Mouse (Mus musculus) stomach, embryonic 15.5 days (tissue): Measurements from ENCODE around the gene Inpp1. TPM values are rescaled to one million over a fixed set of nuclear protein-coding genes. Genes with fewer than 3 reads are reported as not detected.
A peak's percentile ranks its signal among the peaks of the same experiment; 100 is the strongest.

ENCODE experiments used
- ATAC-seq: fragments of 200-750 bp; cut with Nextera tagmentation; 2 replicates; pipeline ENCODE4 v1.8.0; 2017; ENCODE audit warnings: low read depth, moderate number of reproducible peaks, moderate TSS enrichment; ENCODE audit not compliant: insufficient read depth, low FRiP score
- H3K27ac ChIP-seq: fragments of 300-500 bp; sonication (generic); 2 replicates; pipeline ENCODE4 v1.5.1; 2015; ENCODE audit warnings: mild to moderate bottlenecking, inconsistent platforms
- H3K27me3 ChIP-seq: fragments of 300-500 bp; sonication (generic); replicated peaks from 2 replicates; pipeline ENCODE4 v1.6.1; 2015; ENCODE audit warnings: inconsistent platforms
- H3K36me3 ChIP-seq: fragments of 300-500 bp; sonication (generic); 2 replicates; pipeline ENCODE4 v1.6.1; 2015; ENCODE audit warnings: inconsistent platforms
- H3K4me1 ChIP-seq: fragments of 300-500 bp; sonication (generic); 2 replicates; pipeline ENCODE4 v1.6.1; 2015; ENCODE audit warnings: inconsistent platforms
- H3K4me2 ChIP-seq: fragments of 300-500 bp; sonication (generic); 2 replicates; pipeline ENCODE4 v1.6.1; 2015; ENCODE audit warnings: mild to moderate bottlenecking, inconsistent platforms
- H3K4me3 ChIP-seq: fragments of 300-500 bp; sonication (generic); replicated peaks from 2 replicates; pipeline ENCODE4 v1.5.1; 2015; ENCODE audit warnings: inconsistent platforms
- H3K9ac ChIP-seq: fragments of 300-500 bp; sonication (generic); 2 replicates; pipeline ENCODE4 v1.6.1; 2015; ENCODE audit warnings: inconsistent platforms
- H3K9me3 ChIP-seq: fragments of 300-500 bp; sonication (generic); 2 replicates; pipeline ENCODE4 v1.6.1; 2016; ENCODE audit warnings: inconsistent platforms
- WGBS: fragments of 180-500 bp; shearing (Covaris S2); methylation state at CpG from one replicate; pipeline ENCODE4 v1.1.7; 2015; 5-methylcytosine and 5-hydroxymethylcytosine counted together
- polyA plus RNA-seq: library from polyadenylated mRNA; unstranded; fragments of >200 nt; fragmentation: Nextera tagmentation; extraction: Ambion mirVana; gene quantifications from 2 replicates; pipeline ENCODE4 v1.2.1, GENCODE M21; 2015

The Inpp1 gene
- polyA plus RNA-seq, 1 experiment from 2014 or later, result 15.9 TPM

DNA sequence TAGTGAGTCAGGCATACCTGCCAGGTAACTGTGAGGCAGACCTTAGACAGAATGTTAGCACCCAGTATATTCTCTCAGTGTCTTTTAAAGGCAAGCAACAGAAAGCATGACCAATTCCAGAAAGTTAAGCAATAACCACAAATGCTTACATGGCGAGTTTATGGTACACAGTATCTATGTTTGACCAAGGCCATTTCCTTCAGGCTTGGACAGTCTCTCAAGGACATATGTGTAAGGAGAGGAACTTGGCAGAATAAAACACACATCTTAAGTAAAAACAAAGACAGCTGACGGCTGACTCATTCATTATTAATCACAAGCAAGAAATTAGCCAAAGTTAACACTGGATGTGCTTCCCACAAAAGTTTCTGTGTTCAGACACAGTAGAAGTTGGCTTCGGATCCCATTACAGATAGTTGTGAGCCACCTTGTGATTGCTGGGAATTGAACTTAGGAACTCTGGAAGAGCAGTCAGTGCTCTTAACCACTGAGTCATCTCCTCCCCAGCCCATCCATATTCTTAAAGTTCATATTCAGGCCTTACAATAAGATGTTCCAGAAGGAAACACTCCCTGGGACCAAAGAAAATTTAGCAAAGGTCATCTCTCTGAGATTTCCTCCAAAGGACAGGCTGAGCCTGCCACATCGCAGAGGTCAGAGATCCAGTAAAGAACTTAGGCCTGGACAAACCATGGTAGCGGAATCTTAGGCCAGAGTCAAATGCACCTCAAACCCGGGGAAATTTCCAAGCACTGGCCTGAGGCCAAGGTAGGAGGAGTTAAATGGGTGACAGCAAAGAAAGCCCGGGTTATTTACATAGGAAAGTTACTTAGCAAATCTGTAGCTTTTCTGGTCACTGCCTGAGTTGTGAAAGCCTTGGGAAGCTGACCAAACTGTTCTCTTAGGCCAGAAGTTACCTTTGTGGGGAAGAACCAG is 52.0 kb downstream of the Inpp1 start:
- no peak overlapping the region for H3K4me2 ChIP-seq
- whole genome bisulfite sequencing, result 57% methylated on average over 7 of the region's 7 CpGs
- no peaks in the 10 kb centered on the region for H3K27me3 ChIP-seq
- ATAC-seq, result no peak
- no peaks in the 10 kb centered on the region for H3K4me1 ChIP-seq
- no peaks in the 10 kb centered on the region for H3K36me3 ChIP-seq
- H3K9ac ChIP-seq, result no peak overlapping the region
- no peaks in the 10 kb centered on the region for H3K9me3 ChIP-seq
- H3K4me3 ChIP-seq, result no peak overlapping the region
- no peak overlapping the region for H3K27ac ChIP-seq

DNA sequence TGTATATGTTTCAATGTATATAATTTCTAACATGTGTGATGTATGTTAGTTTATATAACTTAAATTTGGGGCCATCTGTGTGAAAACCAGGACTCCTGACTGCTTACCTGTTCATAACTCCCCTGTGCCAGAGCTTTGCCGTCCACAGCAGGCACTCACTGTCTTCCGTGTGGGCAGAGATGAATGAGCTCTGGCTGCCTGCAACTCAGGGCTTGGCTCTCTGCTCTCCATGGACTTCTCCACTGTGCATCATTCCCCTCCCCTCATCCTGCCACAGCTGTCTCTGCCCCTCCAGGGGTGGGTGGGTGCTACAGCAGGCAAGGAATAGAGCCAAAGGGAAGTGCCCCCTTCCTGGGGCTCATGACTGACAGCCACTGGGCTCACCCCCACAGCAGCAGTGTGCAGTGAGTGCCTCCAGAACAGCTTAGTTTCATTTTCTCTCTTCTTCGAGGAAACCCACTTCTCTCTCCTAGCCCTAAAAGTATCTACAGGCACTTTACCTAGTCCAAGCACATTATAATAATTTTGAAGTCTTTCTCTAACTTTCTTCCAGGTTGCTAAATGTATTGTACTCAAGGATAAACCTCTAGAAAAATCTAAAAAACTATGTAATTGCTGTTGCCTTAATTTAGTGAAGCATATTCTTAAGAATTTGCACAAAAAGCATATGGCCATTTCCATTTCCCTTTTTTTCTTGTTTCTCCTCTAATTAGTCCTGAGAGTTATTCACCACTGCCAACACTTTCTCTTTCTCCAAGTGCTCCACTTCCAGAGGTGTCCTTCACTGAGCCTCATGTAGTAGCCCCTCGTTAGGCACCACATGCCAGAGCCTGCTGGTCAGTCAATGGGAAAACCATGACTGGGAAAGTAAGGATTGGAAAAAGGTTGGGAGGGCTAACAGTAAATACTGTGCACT is 53.3 kb downstream of the Inpp1 start:
- no peak overlapping the region for H3K27ac ChIP-seq
- 54% methylated on average over 4 of the region's 4 CpGs for WGBS

DNA sequence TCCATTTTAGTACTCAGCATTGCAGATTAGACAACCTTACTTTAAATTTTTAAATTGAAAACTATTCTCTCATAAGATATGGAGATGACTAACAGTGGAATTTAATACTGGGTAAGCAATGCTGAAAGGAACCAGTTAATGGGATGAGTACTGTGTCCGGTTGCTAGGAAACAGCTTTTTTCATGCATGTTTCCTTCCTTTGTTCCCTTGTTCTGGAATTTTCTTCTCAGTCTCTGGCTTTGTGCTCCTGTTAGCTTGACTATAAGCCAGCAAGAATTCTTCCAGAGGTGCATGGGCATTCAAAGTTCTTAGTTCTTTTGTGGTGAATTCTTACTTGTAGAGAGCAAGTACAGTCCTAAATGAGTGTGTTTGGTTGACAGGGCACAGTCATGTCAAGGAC is 59.3 kb downstream of the Inpp1 start:
- no peak overlapping the region for H3K4me3 ChIP-seq
- no peak for ATAC-seq
- no peaks in the 10 kb centered on the region for H3K36me3 ChIP-seq
- H3K4me1 ChIP-seq, result no peaks in the 10 kb centered on the region
- H3K27me3 ChIP-seq, result no peaks in the 10 kb centered on the region
- no peak overlapping the region for H3K9ac ChIP-seq
- no peak overlapping the region for H3K4me2 ChIP-seq
- no peak overlapping the region for H3K27ac ChIP-seq
- 93% methylated on average over 1 of the region's 1 CpGs for WGBS
- no peaks in the 10 kb centered on the region for H3K9me3 ChIP-seq

More for the DNA sequence above, 53.3 kb downstream of the Inpp1 start:
- Histone ChIP-seq H3K36me3 (no peaks in the 10 kb centered on the region), H3K4me3 (no peak overlapping the region), H3K27me3 (no peaks in the 10 kb centered on the region), H3K4me2 (no peak overlapping the region), H3K9ac (no peak overlapping the region), H3K4me1 (no peaks in the 10 kb centered on the region), H3K9me3 (no peaks in the 10 kb centered on the region)
- no peak for ATAC-seq

DNA sequence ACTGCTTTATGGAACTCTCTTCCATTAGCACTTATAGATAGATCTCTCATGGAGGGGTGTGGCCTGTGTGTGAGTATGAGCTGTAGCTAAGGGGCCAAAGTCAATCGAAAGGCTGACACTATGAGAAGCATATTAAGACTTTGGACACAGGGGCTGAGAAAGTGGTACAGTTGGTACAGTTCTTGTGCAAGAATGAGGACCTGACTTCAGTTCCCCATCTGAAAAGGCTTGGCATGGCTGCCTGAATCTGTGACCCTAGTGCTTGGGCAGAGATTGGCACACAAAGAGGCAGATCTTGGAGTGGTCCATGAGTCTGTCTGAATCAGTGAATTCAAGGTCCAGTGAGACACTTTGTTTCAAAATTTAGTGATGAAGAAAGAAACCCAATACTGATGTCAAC is 63.2 kb downstream of the Inpp1 start:
- no peaks in the 10 kb centered on the region for H3K9me3 ChIP-seq
- H3K36me3 ChIP-seq, result no peaks in the 10 kb centered on the region
- no peak overlapping the region for H3K27ac ChIP-seq
- H3K4me2 ChIP-seq, result no peak overlapping the region
- H3K4me3 ChIP-seq, result no peak overlapping the region
- 87% methylated on average over 1 of the region's 1 CpGs for WGBS
- no peak for ATAC-seq
- H3K9ac ChIP-seq, result no peak overlapping the region
- no peaks in the 10 kb centered on the region for H3K4me1 ChIP-seq
- H3K27me3 ChIP-seq, result no peaks in the 10 kb centered on the region

DNA sequence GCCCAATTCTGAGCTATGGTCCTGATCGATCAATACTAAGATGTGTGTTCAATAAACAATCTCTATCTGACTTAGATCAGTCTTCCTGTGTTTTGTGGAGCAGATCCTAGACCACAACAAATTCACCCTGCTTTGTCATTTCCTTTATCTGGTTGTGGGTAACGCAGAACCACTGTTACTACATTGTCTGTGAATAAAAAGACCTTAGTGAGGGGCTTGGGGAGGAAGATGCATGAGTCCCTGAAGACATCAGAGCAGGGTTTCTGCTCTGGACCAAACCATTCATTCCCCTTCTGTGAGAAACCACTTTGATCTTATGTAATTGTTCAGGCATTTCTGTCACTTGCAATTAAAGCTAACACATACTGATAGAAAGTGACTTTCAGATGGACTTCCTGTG is 63.7 kb downstream of the Inpp1 start:
- H3K4me3 ChIP-seq, result no peak overlapping the region
- no peak overlapping the region for H3K4me2 ChIP-seq
- WGBS, result 80% methylated on average over 2 of the region's 2 CpGs
- H3K4me1 ChIP-seq, result no peaks in the 10 kb centered on the region
- H3K36me3 ChIP-seq, result no peaks in the 10 kb centered on the region
- ATAC-seq, result no peak
- no peaks in the 10 kb centered on the region for H3K9me3 ChIP-seq
- no peaks in the 10 kb centered on the region for H3K27me3 ChIP-seq
- H3K27ac ChIP-seq, result no peak overlapping the region
- no peak overlapping the region for H3K9ac ChIP-seq

DNA sequence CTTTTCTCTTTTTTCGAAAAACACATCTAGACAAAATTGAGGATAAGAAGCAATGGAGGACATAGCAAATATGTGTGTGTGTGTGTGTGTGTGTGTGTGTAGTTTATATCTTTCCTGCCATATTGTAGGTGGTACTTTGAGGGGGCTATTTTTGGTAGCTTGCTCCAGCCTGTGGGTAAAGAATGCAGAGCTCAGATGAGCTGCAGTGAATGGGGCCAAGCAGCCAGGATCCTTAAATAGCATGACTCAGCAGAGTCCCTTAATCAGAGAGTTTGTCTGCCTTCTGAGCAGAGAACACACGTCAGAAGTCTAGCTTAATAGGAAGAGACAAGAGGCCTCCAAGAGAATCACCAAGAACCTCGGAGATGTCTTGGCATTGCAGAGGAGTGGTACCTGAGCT is 64.8 kb downstream of the Inpp1 start:
- no peaks in the 10 kb centered on the region for H3K9me3 ChIP-seq
- no peak overlapping the region for H3K4me2 ChIP-seq
- no peak overlapping the region for H3K4me3 ChIP-seq
- H3K27ac ChIP-seq, result no peak overlapping the region
- H3K36me3 ChIP-seq, result no peaks in the 10 kb centered on the region
- H3K4me1 ChIP-seq, result no peaks in the 10 kb centered on the region
- ATAC-seq, result no peak
- 74% methylated on average over 3 of the region's 3 CpGs for WGBS
- H3K27me3 ChIP-seq, result no peaks in the 10 kb centered on the region
- H3K9ac ChIP-seq, result no peak overlapping the region

DNA sequence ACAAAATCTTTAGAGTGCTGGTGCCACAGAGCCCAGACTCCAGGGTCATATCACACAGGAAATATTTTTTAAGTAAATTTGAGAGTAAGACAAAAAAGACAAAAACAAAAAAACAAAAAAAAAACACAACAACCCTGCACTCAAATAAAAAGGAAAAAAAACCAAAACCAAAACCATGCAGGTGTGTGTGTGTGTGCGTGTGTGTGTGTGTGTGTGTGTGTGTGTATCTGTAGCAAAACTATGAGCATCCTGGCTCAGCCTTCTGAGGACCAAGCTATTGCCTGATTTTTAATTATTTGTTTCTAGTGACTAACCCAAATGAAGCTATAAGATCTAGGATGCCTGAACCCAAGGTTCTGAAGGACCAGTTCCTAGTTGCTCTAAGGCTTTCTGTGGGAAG is 65.9 kb downstream of the Inpp1 start:
- Histone ChIP-seq H3K9ac (no peak overlapping the region), H3K36me3 (no peaks in the 10 kb centered on the region), H3K4me1 (no peaks in the 10 kb centered on the region), H3K9me3 (no peaks in the 10 kb centered on the region), H3K27ac (no peak overlapping the region), H3K4me2 (no peak overlapping the region), H3K4me3 (no peak overlapping the region), H3K27me3 (no peaks in the 10 kb centered on the region)
- ATAC-seq, result no peak
- WGBS, result 84% methylated on average over 1 of the region's 1 CpGs

DNA sequence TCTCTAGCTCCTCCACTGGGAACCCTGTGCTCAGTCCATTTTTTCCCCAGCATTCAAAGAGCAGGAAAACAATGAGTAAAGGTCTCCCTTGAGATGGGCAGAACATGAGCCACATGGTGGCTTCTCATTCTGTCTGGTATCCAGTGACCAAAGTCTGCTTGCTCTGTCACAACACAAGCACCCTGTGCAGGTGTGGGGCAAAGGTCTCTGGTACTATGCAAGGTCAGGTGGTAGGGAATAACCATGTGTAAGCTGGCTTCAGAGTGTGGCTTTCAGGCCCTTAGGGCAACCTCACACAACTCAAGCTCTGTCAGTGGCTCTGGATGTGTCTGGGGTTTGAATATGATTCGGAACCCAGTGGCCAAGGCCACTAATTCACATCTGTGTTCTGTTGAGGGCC is 67.5 kb downstream of the Inpp1 start:
- no peaks in the 10 kb centered on the region for H3K4me1 ChIP-seq
- 83% methylated on average over 1 of the region's 1 CpGs for WGBS
- H3K4me3 ChIP-seq, result no peak overlapping the region
- peak; percentile 14; the same call in 1 of the 2 replicates for ATAC-seq
- H3K27ac ChIP-seq, result no peak overlapping the region
- H3K4me2 ChIP-seq, result no peak overlapping the region
- H3K36me3 ChIP-seq, result no peaks in the 10 kb centered on the region
- H3K9ac ChIP-seq, result no peak overlapping the region
- H3K27me3 ChIP-seq, result no peaks in the 10 kb centered on the region
- no peaks in the 10 kb centered on the region for H3K9me3 ChIP-seq

DNA sequence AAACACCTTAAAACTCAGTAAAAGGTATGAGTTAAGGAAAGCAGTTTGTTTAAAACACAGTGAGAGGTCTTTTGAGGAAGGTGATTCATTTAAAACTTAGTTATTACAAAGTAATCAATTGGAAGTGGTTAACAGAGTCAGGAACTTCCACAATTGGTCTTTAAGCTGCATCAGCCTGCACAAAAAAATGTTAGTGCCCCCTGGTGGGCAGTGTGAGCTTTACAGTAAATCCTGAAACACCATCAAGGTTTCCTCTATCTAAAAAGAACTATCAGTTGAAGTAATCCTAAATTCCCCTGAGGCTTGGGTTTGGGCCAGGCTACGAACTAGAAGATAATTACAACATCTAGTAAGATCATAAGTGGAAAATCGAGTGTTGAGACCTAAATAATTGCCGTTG is 69.2 kb downstream of the Inpp1 start:
- Histone ChIP-seq H3K36me3 (no peaks in the 10 kb centered on the region), H3K4me1 (no peaks in the 10 kb centered on the region), H3K27ac (no peak overlapping the region), H3K9me3 (no peaks in the 10 kb centered on the region), H3K4me3 (no peak overlapping the region), H3K4me2 (no peak overlapping the region), H3K9ac (no peak overlapping the region), H3K27me3 (no peaks in the 10 kb centered on the region)
- 20% methylated on average over 3 of the region's 3 CpGs for WGBS
- ATAC-seq, result no peak

DNA sequence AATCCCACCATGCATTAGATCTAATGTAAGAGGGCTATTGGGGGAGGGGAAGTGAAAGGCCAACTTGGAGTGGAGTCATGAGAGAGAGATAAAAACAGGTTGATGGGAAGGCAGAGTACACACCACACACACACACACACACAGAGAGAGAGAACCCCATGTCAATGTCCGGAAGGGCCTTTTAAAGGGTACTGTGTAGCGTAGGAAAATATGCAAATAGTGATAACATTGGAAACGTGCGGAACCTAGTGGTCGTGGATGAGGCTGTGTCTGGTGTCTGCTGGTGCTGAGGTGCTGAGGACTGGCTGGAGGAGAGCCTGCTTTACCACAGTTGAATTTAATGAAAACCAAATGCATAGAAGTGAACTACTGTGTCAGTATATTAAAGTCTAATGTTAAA is 74.9 kb downstream of the Inpp1 start:
- ATAC-seq, result no peak
- no peaks in the 10 kb centered on the region for H3K27me3 ChIP-seq
- H3K4me3 ChIP-seq, result no peak overlapping the region
- H3K36me3 ChIP-seq, result no peaks in the 10 kb centered on the region
- no peak overlapping the region for H3K27ac ChIP-seq
- no peaks in the 10 kb centered on the region for H3K9me3 ChIP-seq
- H3K4me2 ChIP-seq, result no peak overlapping the region
- WGBS, result 77% methylated on average over 5 of the region's 5 CpGs
- no peaks in the 10 kb centered on the region for H3K4me1 ChIP-seq
- no peak overlapping the region for H3K9ac ChIP-seq
